Mouse (Mus musculus) heart, embryonic 10.5 days (tissue): ENCODE measurements around the gene Gale. TPM values are rescaled to one million over a fixed set of nuclear protein-coding genes. Genes with fewer than 3 reads are reported as not detected.

Source experiments
- DNase-seq: peaks from one replicate; pipeline ENCODE4 v3.0.0-alpha.2; 2017; ENCODE audit warnings: low spot score
- H3K27ac ChIP-seq: fragments of 300-500 bp; sonication (generic); 2 replicates; pipeline ENCODE4 v1.5.1; 2016; ENCODE audit warnings: mild to moderate bottlenecking
- H3K27me3 ChIP-seq: fragments of 300-500 bp; sonication (generic); 2 replicates; pipeline ENCODE4 v1.6.1; 2016; ENCODE audit warnings: mild to moderate bottlenecking; ENCODE audit not compliant: poor library complexity, insufficient read depth, severe bottlenecking
- H3K36me3 ChIP-seq: fragments of 300-500 bp; sonication (generic); 2 replicates; pipeline ENCODE4 v1.6.1; 2016; ENCODE audit warnings: mild to moderate bottlenecking, moderate library complexity
- H3K4me1 ChIP-seq: fragments of 300-500 bp; sonication (generic); 2 replicates; pipeline ENCODE4 v1.6.1; 2016; ENCODE audit warnings: mild to moderate bottlenecking
- H3K4me3 ChIP-seq: fragments of 300-500 bp; sonication (generic); 2 replicates; pipeline ENCODE4 v1.5.1; 2016; ENCODE audit warnings: mild to moderate bottlenecking, moderate library complexity
- H3K9me3 ChIP-seq: fragments of 300-500 bp; sonication (generic); 2 replicates; pipeline ENCODE4 v1.6.1; 2016; ENCODE audit warnings: mild to moderate bottlenecking, moderate library complexity
- WGBS: fragments of 180-500 bp; shearing (Covaris S2); methylation state at CpG from one replicate; pipeline ENCODE4 v1.1.7; 2016; 5-methylcytosine and 5-hydroxymethylcytosine counted together
- polyA plus RNA-seq: library from polyadenylated mRNA; unstranded; fragments of >200 nt; fragmentation: Nextera tagmentation; extraction: Ambion mirVana; gene quantifications from 2 replicates; pipeline ENCODE4 v1.2.1, GENCODE M21; 2016

Gale gene
- 46.0 and 48.0 TPM in 2 replicates for polyA plus RNA-seq

- WGBS, result under 1% methylated on average over 56 of the region's 56 CpGs
- H3K27me3 ChIP-seq, result no peaks in the 10 kb centered on the region
- peaks cover 55% of the 10 kb centered on the region for H3K36me3 ChIP-seq
- H3K9me3 ChIP-seq, result no peaks in the 10 kb centered on the region
- H3K27ac ChIP-seq, result peak within 1 kb of the TSS; percentile 97
- peak; percentile 98 for DNase-seq
- peak within 1 kb of the TSS; percentile 83 for H3K4me3 ChIP-seq
- peaks cover 33% of the 10 kb centered on the region for H3K4me1 ChIP-seq
These were observed at the start of gene Gale for GRCm38 (mm10) chr4:135963457-135964193. Gale (plus strand) TSS chr4:135963727.

DNA sequence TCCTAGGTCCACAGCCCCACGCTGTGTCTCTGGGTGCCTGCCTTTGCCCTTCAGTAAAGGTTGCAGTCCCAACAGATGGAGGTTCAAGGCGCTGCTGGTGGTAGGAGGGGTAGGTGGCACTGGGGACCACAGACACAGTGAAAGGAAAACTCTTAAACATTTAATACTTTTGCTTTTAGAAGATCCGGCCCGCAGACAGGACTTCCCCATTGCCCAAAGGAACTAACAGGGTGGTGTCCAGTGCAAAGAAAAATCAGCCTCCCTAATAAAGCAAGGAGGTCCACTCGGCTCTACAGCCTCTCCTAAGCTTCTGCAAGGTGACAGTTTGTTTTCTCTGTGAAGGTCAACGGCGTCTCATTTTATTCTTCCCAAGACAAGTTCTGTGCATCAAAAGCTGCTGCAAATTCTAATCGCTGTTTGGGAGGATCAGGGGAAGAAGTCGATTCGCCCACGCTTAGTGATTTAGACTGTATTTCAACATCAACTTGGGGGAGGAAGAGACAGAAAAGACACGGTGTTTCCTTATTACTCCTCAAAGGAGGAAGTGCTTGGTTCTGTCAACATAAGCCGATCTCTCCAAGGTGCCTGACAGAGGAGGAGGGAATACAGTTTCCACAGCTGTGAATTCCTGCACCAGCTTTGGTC, 44.8 kb upstream of the Gale start:
- no peaks in the 10 kb centered on the region for H3K9me3 ChIP-seq
- H3K4me1 ChIP-seq, result peaks cover 14% of the 10 kb centered on the region
- 83% methylated on average over 13 of the region's 13 CpGs for WGBS
- no peak overlapping the region for H3K27ac ChIP-seq
- no peak for DNase-seq
- no peak overlapping the region for H3K4me3 ChIP-seq
- H3K27me3 ChIP-seq, result peaks cover 9% of the 10 kb centered on the region
- H3K36me3 ChIP-seq, result 0 out of 2 replicates have a peak, but pooled peaks cover 6% of the 10 kb centered on the region

- no peak overlapping the region for H3K4me3 ChIP-seq
- peaks cover 9% of the 10 kb centered on the region for H3K27me3 ChIP-seq
- no peaks in the 10 kb centered on the region for H3K9me3 ChIP-seq
- 0 out of 2 replicates have a peak, but pooled peaks cover 7% of the 10 kb centered on the region for H3K36me3 ChIP-seq
- DNase-seq, result no peak
- WGBS, result 85% methylated on average over 3 of the region's 3 CpGs
- no peak overlapping the region for H3K27ac ChIP-seq
- H3K4me1 ChIP-seq, result peaks cover 14% of the 10 kb centered on the region
These were observed 44.3 kb upstream of the Gale start for GRCm38 (mm10) chr4:135919280-135919639.

- 2% methylated on average over 60 of the region's 60 CpGs for WGBS
- Histone ChIP-seq H3K9me3 (no peaks in the 10 kb centered on the region), H3K36me3 (0 out of 2 replicates have a peak, but pooled peaks cover 11% of the 10 kb centered on the region), H3K27me3 (peaks cover 9% of the 10 kb centered on the region), H3K4me1 (peaks cover 15% of the 10 kb centered on the region), H3K27ac (peak within 1 kb of the TSS; percentile 77), H3K4me3 (peak within 1 kb of the TSS; percentile 88)
- peak; percentile 98 for DNase-seq
These were observed 43.0 kb upstream of the Gale start, which contains the start of gene Fuca1 for GRCm38 (mm10) chr4:135920304-135921241. Fuca1 (plus strand) TSS chr4:135920735.

- no peak for DNase-seq
- peaks cover 9% of the 10 kb centered on the region for H3K27me3 ChIP-seq
- peak overlapping the region; percentile 88 for H3K4me3 ChIP-seq
- H3K9me3 ChIP-seq, result no peaks in the 10 kb centered on the region
- peak overlapping the region; percentile 77 for H3K27ac ChIP-seq
- WGBS, result 10% methylated on average over 26 of the region's 26 CpGs
- H3K36me3 ChIP-seq, result 0 out of 2 replicates have a peak, but pooled peaks cover 18% of the 10 kb centered on the region
- H3K4me1 ChIP-seq, result peaks cover 23% of the 10 kb centered on the region
These were observed 42.0 kb upstream of the Gale start for GRCm38 (mm10) chr4:135921257-135922120.

GRCm38 (mm10) chr4:135922190-135922589, 41.3 kb upstream of the Gale start:
- H3K9me3 ChIP-seq, result no peaks in the 10 kb centered on the region
- peaks cover 23% of the 10 kb centered on the region for H3K4me1 ChIP-seq
- WGBS, result 78% methylated on average over 1 of the region's 1 CpGs
- peaks cover 21% of the 10 kb centered on the region; the same call in 1 of the 2 replicates for H3K36me3 ChIP-seq
- H3K27ac ChIP-seq, result no peak overlapping the region
- DNase-seq, result no peak
- H3K4me3 ChIP-seq, result peak overlapping the region; percentile 88
- H3K27me3 ChIP-seq, result peaks cover 5% of the 10 kb centered on the region

- Histone ChIP-seq H3K27ac (no peak overlapping the region), H3K36me3 (peaks cover 24% of the 10 kb centered on the region; the same call in 1 of the 2 replicates), H3K4me3 (no peak overlapping the region), H3K27me3 (no peaks in the 10 kb centered on the region), H3K4me1 (peaks cover 23% of the 10 kb centered on the region), H3K9me3 (no peaks in the 10 kb centered on the region)
- WGBS, result 86% methylated on average over 2 of the region's 2 CpGs
- no peak for DNase-seq
These were observed 39.1 kb upstream of the Gale start for GRCm38 (mm10) chr4:135924418-135924817.

GRCm38 (mm10) chr4:135925341-135925740, 38.2 kb upstream of the Gale start:
- DNase-seq, result no peak
- Histone ChIP-seq H3K4me1 (peaks cover 23% of the 10 kb centered on the region), H3K9me3 (no peaks in the 10 kb centered on the region), H3K36me3 (peaks cover 24% of the 10 kb centered on the region; the same call in 1 of the 2 replicates), H3K27ac (no peak overlapping the region), H3K4me3 (no peak overlapping the region), H3K27me3 (no peaks in the 10 kb centered on the region)
- WGBS, result 65% methylated on average over 5 of the region's 5 CpGs

DNA sequence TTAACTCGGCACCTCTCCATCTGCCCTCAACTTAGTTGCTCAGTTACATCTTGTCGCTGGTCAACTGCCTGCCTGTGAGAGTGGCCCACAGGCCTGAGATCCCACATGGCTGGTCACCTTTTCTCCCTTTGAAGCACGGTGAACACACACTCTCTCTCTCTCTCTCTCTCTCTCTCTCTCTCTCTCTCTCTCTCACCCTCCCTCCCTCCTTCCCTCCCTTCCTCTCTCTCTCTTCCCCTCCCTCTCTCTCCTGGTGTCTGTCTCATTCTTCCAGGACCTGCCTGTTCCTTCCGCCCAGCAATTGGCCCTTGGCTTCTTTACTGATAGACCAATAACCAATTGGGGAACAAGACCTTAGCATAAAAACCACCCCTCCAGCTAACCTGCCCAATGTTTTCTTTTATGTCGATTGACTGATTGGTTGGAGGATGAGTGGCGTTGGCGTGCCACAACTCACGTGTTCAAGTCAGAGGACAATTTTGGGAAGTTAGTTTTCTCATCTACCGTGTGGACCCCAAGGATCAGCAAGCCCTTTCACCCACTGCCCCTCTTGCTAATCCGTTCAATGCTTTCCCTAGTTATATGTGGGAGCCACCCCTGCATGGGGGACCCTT, 37.2 kb upstream of the Gale start:
- Histone ChIP-seq H3K36me3 (peaks cover 28% of the 10 kb centered on the region; the same call in 1 of the 2 replicates), H3K4me1 (peaks cover 16% of the 10 kb centered on the region), H3K4me3 (no peak overlapping the region), H3K27ac (no peak overlapping the region), H3K27me3 (no peaks in the 10 kb centered on the region), H3K9me3 (no peaks in the 10 kb centered on the region)
- 67% methylated on average over 10 of the region's 10 CpGs for WGBS
- DNase-seq, result no peak

DNA sequence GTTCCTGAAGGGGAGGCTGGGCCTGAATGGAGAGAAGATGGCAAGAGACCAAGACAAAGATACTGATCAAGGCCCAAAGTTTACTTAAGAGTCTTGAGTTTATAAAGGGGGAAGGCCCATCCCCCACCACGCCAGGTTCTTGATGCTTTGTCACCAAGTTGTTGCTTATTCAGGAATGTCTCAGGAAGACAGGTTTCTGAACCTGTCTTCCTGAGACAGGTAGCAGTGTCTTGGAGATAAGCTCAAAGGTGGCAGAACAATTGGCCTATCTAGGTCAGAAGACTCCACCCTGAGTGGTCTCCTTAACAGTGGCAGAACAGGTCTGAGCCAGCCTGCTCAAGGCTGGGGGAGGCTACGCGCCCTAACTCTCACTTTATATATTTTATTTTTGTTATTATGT, 36.7 kb upstream of the Gale start:
- Histone ChIP-seq H3K9me3 (no peaks in the 10 kb centered on the region), H3K4me3 (no peak overlapping the region), H3K4me1 (peaks cover 11% of the 10 kb centered on the region), H3K27ac (no peak overlapping the region), H3K27me3 (no peaks in the 10 kb centered on the region), H3K36me3 (peaks cover 28% of the 10 kb centered on the region; the same call in 1 of the 2 replicates)
- 92% methylated on average over 3 of the region's 3 CpGs for WGBS
- DNase-seq, result no peak

DNA sequence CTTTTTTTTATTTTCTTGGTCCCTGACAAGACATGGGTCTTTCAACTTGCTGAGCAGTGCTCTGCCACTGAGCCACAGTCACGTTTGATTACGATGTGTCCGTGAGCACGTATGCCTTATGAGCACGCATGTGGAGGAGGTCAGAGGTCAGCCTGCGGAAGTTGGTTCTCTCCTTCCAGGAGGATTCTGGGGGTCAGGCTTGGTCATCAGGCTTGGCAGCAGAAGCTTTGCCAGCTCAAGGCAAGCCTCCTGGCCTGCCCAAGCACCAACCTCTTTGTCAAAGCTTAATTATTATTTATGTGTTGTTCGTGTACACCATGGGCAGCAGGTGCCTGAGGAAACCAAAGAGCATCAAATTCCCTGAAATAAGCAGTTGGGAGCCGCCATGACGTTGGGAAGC, 35.2 kb upstream of the Gale start:
- peaks cover 9% of the 10 kb centered on the region for H3K4me1 ChIP-seq
- no peak for DNase-seq
- no peak overlapping the region for H3K27ac ChIP-seq
- H3K9me3 ChIP-seq, result no peaks in the 10 kb centered on the region
- no peaks in the 10 kb centered on the region for H3K27me3 ChIP-seq
- H3K36me3 ChIP-seq, result peaks cover 33% of the 10 kb centered on the region
- 91% methylated on average over 9 of the region's 9 CpGs for WGBS
- no peak overlapping the region for H3K4me3 ChIP-seq
